Mouse (Mus musculus): ENCODE measurements around the gene Tmem132b. TPM values are rescaled to one million over a fixed set of nuclear protein-coding genes. Genes with fewer than 3 reads are reported as not detected.
A peak's percentile ranks its signal among the peaks of the same experiment; 100 is the strongest.

The Tmem132b gene
- total RNA-seq, 2 experiments from 2014 or later: not detected

GRCm38 (mm10) chr5:125508006-125508405 lies 23.6 kb upstream of the Tmem132b start:
- no peak for ATAC-seq (replicated peaks; ENCODE audit: low FRiP score, poor library complexity, severe bottlenecking)

DNA sequence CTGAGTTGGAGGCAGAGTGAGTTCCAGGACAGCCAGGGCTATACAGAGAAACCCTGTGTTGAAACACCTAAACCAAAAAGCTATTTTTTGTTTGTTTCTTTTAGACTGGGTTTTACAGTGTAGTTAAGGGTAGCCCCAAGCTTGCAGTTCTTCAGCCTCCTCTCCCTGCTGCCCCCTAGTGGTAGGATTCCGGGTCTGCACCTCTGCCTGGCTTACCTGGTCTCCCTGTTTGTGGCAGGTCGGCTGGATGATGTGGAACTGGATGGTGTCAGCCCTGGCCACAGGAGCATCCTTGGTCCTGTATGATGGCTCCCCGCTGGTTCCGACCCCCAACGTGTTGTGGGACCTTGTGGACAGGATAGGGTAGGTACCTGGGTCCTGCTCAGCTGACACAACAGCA lies 22.0 kb upstream of the Tmem132b start:
- peak; percentile 73 for ATAC-seq (replicated peaks; ENCODE audit: low FRiP score, poor library complexity, severe bottlenecking)

GRCm38 (mm10) chr5:125515006-125515405 lies 16.6 kb upstream of the Tmem132b start:
- no peak for ATAC-seq (replicated peaks; ENCODE audit: low FRiP score, poor library complexity, severe bottlenecking)

DNA sequence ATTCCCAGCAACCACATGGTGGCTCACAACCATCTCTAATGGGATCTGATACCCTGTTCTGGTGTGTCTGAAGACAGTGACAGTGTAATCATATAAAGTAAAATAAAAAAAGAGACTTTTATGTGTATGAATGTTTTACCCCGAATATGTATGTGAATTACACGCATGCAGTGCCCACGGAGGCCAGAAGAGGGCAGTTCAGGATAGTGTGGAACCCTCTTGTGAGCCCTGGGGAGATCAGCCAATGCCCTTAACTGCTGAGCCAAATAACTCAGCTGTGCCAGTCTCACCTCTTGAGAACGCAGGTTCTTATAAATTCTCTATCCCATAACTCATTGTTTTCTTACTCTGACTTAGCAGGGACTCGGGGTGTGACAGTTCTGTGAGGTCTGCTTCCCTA lies 12.9 kb upstream of the Tmem132b start:
- ATAC-seq (replicated peaks; ENCODE audit: low FRiP score, poor library complexity, severe bottlenecking): no peak

DNA sequence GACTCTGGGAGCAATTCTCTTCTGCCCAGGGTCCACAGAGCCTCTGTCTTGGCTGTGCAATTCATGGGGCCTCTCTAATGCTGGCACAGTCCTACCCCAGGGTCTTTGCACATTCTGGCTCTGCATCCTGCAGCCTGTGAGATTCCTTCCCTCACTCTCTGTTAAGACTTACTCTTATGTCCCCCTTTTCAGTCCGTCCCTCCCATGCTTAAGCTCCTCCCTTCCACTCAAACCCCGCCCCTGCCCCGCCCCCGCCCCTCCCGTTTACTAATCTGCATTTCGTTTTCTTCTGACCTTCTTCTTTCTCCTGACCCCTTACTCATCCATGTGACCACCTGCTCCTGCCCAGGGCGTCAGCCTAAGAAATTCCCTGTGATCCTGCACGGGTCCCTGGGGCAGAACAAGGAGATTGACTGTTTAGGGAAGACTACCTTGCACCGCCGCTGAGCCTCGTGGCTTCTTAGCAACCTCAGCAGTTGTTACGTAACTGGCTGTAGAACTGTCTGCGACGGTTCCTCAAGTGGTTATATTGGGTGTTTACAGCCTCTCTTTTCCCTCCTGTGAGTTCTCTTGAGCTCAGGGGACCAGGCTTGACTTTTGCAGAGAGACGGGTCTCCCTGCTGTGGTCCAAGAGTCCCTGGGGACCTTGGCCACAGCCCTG lies 10.5 kb upstream of the Tmem132b start:
- no peak for ATAC-seq (replicated peaks; ENCODE audit: low FRiP score, poor library complexity, severe bottlenecking)

DNA sequence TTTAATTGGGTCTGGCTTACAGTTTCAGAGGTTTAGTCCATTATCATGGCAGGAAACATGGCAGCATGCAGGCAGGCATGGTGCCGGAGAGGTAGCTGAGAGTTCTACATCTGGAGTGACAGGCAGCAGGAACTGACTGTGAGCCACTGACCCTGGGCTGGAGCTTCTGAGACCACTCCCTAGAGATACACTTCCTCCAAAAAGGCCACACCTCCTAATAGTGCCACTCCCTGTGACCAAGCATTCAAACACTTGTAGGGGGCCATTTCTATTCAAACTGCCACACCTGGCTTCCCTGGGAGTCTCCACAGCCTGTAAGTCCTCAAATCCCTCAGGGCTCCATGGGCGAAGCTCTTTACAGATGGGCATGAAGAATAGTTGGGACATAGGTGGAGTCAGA lies 8.2 kb upstream of the Tmem132b start:
- ATAC-seq (replicated peaks; ENCODE audit: low FRiP score, poor library complexity, severe bottlenecking): no peak

DNA sequence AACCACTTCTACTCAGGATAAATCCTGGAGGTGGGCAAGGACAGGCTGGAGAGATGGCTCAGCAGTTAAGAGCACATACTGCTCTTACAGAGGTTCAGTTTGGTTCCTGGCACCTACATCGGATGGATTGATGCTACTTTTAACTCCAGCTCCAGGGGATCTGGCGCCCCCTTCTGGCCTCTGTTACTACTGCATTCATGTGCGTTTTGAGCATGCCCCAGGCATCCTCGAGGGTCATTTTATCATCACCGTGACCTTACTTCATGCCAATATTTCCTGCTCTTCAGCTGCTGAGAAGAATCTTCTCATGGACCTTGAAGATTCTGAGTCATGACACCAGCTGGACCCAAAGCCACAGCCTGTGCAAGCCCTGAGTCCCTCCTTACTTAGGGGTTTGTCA lies 6.1 kb upstream of the Tmem132b start:
- ATAC-seq (replicated peaks; ENCODE audit: low FRiP score, poor library complexity, severe bottlenecking): no peak

DNA sequence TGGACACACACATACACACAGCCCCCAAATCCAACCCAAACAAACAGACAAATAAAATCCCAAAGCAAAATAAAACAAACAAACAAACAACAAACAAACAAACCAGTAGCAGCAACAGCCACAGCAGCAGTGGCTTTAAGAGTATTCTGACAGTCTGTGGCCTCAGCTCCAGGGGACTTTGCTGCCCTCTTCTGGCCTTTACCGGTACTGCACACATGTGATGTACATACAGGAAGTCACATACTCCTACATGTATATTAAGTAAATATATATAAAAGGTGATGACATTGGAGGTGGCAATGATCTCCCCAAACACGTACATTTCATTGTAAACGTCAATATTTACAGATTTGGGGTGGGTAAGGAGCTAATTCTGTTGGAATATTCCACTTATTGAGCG lies 5.1 kb upstream of the Tmem132b start:
- ATAC-seq (replicated peaks; ENCODE audit: low FRiP score, poor library complexity, severe bottlenecking): 0 out of 2 replicates have a peak, but pooled peaks have one; percentile 43

- ATAC-seq (replicated peaks; ENCODE audit: low FRiP score, poor library complexity, severe bottlenecking): no peak
These were observed 2.5 kb upstream of the Tmem132b start for GRCm38 (mm10) chr5:125529109-125529508.

DNA sequence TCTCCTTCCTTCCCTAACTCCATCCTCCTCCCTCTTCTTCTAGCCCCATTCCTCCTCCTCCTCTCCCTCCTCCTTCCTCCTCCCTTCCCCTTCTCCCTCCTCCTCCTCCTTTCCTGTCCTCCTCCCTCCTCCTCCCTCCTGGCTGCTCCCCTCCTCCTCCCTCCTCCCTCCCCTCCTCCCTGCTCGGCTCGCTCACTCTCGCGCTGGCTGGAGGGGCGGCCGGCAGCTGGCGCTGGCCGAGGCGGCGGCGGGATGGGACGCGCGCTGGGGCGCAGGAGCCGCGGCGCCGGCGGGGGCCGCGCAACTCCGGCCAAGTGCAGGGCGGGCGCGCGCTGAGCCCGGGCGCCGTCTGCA lies 594 bp downstream of the Tmem132b start:
- ATAC-seq (replicated peaks; ENCODE audit: low FRiP score, poor library complexity, severe bottlenecking): no peak

DNA sequence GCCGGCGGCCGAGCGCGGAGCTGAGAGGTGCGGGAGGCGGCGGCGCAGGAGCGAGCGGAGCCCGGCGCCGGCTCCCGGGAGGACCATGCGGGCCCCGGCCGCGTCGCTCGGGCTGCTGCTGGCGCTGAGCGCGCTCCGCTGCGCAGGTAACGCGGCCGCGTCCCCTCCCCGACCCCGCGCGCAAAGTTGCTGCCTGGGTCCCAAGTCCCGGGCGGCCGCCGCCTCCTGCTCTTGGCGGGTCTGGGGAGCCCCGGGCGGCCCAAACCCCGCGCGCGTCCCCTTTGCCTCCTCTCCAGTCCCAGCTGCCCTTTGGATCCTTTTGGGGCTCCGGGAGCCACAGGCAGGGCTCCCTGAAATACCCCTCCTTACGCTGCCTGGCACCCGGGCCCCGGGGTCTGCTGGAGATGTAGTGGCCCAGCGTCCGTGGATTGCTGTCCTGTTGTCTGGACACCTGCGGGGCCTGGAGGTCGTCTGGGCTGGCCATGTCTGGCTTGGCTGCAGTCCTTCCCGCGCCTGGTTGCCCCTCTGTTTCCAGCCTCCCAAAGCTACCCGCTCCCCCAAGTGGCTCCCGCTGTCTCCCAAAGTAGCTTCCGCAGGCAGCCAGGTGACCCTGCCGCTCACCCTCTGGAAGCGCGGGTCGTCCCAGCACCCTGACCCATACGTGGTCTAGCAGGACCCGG lies 1.1 kb downstream of the Tmem132b start:
- no peak for ATAC-seq (replicated peaks; ENCODE audit: low FRiP score, poor library complexity, severe bottlenecking)

- no peak for ATAC-seq (replicated peaks; ENCODE audit: low FRiP score, poor library complexity, severe bottlenecking)
These were observed 1.8 kb downstream of the Tmem132b start for GRCm38 (mm10) chr5:125533225-125533900.

DNA sequence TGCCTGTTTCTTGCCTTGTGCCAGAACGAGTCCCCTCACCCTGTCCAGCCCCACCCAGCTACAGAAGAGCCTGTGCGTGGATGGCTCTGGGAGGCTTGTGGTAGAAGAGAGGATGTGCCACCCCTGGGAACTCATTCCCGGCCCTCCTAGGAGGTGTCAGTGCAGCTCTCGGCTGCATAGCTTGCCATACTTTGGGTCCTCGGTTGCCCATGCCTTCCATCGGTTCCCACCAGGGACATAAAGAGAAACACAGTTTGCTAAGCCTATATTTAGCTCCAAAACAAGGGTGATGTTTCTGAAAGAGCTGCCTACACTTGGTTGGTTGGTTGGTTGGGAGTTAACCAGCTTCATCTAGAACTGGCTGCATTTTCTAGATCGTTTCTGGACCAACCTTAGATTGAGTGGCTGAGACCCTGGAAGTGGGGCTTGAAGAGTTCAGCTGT lies 2.6 kb downstream of the Tmem132b start:
- no peak for ATAC-seq (replicated peaks; ENCODE audit: low FRiP score, poor library complexity, severe bottlenecking)

DNA sequence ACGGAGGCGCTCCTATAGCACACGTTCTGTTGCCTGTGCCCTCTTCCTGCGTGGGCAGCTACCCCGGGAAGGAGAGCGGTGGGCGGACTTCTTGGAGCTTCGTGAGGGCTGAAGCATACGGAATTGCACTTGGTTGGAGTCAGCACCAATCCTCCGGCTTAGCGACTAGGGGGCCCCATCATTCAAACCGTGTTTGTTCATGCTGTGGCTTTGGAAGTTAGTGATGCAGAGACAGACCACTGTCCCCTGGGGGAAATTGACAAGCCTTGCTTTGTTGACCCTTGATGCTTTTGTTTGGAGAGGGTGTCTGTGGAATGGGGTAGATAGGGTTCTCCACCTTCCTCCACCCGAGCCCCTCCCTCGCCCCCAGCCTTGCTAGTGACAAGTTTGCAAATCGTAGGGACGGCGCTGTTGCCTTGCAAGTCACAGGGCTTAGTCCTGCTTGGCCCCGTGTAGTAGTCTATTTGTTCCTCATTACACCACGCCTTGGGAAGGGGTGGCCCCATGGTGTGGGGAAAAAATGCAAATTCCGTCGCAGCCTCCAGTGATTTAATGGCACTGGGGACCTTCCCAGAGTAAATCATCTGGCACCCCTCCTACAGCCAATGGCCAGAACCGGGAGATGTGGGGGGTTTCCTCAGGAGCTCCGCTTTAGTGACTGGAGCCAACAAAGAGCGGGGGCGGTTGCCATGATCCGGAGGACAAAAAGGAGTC lies 3.2 kb downstream of the Tmem132b start:
- no peak for ATAC-seq (replicated peaks; ENCODE audit: low FRiP score, poor library complexity, severe bottlenecking)

DNA sequence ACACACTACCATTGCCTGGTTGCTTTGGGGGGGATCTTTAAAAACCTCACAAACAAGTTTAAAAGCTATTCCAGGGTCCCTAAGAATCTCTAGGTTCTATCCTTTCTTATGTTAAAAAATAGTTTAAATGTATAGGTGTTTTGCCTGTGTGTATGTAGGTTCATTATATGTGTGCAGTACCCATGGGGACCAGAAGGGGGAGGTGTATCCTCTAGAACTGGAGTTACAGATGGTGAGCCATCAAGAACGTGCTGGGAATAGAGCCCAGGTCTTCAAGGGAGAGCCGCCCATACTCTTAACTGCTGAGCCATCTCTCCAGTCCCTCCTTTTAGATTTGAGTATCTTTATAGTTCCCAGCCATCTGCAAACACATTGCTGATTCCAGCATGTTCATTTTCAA lies 13.5 kb downstream of the Tmem132b start:
- no peak for ATAC-seq (replicated peaks; ENCODE audit: low FRiP score, poor library complexity, severe bottlenecking)

DNA sequence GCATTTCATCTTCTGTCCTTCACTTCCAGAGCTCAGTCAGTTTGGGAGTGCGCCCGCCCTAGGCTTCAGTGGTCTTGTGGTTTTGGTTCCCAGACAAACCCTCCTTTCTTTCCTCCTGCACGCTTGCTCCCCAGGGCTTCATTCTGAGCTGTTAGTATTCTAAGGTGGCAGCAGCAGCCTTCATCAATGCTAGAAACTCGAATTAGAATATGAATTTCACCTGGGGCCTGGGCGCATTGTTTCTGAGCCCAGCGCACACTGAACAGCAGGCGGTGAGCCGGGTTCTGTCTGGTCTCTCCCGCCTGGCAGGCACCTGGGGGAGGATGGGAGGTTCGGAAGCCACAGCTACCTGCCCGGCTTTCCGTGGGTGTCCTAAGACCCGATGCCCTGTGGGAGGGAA lies 14.7 kb downstream of the Tmem132b start:
- ATAC-seq (replicated peaks; ENCODE audit: low FRiP score, poor library complexity, severe bottlenecking): no peak

GRCm38 (mm10) chr5:125549750-125550489 lies 18.3 kb downstream of the Tmem132b start:
- no peak; the same call in 1 of the 2 replicates for ATAC-seq (replicated peaks; ENCODE audit: low FRiP score, poor library complexity, severe bottlenecking)

- no peak for ATAC-seq (replicated peaks; ENCODE audit: low FRiP score, poor library complexity, severe bottlenecking)
These were observed 24.2 kb downstream of the Tmem132b start for GRCm38 (mm10) chr5:125555732-125556131.

- ATAC-seq (replicated peaks; ENCODE audit: low FRiP score, poor library complexity, severe bottlenecking): no peak
These were observed 31.9 kb downstream of the Tmem132b start for GRCm38 (mm10) chr5:125563492-125563891.

DNA sequence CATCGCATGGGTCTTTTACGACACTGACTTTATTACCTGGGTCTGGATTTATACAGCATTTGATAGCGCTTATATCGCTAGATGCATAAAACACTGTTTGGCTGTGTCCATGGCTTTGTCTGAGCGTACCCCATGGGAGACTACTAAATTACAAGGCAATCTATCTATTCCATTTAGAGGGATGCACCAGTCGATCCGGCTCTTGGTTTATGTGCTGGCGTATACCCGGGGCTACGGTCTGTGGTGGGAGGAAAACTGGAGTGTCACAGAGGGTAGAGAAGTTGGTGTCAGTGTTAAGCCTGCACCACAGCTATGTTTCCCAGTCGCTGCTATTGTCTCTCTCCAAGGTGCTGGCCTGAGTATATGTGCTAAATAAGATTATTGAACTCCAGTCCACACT lies 34.2 kb downstream of the Tmem132b start:
- no peak for ATAC-seq (replicated peaks; ENCODE audit: low FRiP score, poor library complexity, severe bottlenecking)

Measured in erythroid progenitor cell, adult 5-6 weeks (primary cell).